In the genomic region with DNA sequence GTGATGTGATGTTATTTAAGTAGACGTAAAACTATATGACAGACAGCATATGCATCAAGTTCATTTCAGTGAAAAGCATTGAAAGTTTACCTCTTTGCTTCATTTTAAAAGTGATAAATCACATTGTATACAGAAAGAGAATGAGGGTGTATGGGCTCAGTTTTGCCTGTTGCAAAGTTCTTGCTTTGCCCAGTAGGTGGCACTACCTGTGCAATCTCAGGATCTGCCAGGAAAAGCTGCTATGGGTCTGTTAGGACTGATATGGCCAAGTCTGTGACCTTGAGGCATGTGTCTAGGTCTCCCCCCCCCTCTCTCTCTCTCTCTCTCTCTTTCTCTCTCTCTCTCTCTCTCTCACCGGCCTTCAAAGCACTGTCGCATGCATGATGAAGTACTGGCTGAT, we compare ENCODE assay signal across 8 mouse cellular contexts.
A peak's percentile ranks its signal among the peaks of the same experiment; 100 is the strongest.
DNase-seq lines count a peak whose midpoint lies in the region; ATAC-seq and TF ChIP-seq lines count a peak whose summit lies in the region.

No protein-coding gene starts in this region.

- 55% methylated on average over 3 of the region's 3 CpGs for WGBS in stomach, postnatal 0 days

- no peaks in the 10 kb centered on the region for H3K4me1 ChIP-seq in stomach, postnatal 0 days (replicated peaks; ENCODE audit: control insufficient read depth, insufficient read depth)

- TF ChIP-seq CTCF in stomach, postnatal 0 days (IDR thresholded peaks at IDR 0.05; ENCODE audit: low read depth), result peak; percentile 72

- no peaks in the 10 kb centered on the region for H3K36me3 ChIP-seq in stomach, postnatal 0 days (ENCODE audit: control insufficient read depth, insufficient read depth, low read length)

- no peak overlapping the region for H3K4me2 ChIP-seq in stomach, postnatal 0 days (replicated peaks; ENCODE audit: low read depth)

- H3K9ac ChIP-seq in stomach, postnatal 0 days (ENCODE audit: low read length), result no peak overlapping the region

- DNase-seq in cerebellum, postnatal 14 days, result peak; percentile 27 to 36
- no peak for DNase-seq in cerebellum, adult 11-12 months
- DNase-seq in lung, adult 18-20 months, result peak; percentile 2 to 3
- no peak for DNase-seq in lung, postnatal 4 days
- DNase-seq in brain, adult 2 months (ENCODE audit: low read depth, low spot score), result peak; percentile 46
- DNase-seq in kidney, postnatal 10 days, result peak; percentile 26
- peak; percentile 15 for DNase-seq in stomach, postnatal 0 days (ENCODE audit: low spot score)
- no peak for DNase-seq in B cell, adult 2 months

- ATAC-seq in stomach, postnatal 0 days (ENCODE audit: low FRiP score, low TSS enrichment), result no peak

- no peak overlapping the region for H3K4me3 ChIP-seq in stomach, postnatal 0 days (ENCODE audit: low read depth, low read length)

- H3K27ac ChIP-seq in stomach, postnatal 0 days (replicated peaks), result no peak overlapping the region

- no peak for TF ChIP-seq EP300 in stomach, postnatal 0 days (optimal IDR thresholded peaks at IDR 0.05)

- H3K9me3 ChIP-seq in stomach, postnatal 0 days (ENCODE audit: control insufficient read depth, low read length), result no peaks in the 10 kb centered on the region

- no peaks in the 10 kb centered on the region for H3K27me3 ChIP-seq in stomach, postnatal 0 days (ENCODE audit: control insufficient read depth, insufficient read depth, low read length)

Comparison
In these comparisons a context has a peak if more than half of its experiments do, and no peak if none do; other contexts are left out.
1. DNase-seq: peak in cerebellum, postnatal 14 days (2 of 2), lung, adult 18-20 months (2 of 2), brain, adult 2 months (single experiment), kidney, postnatal 10 days (single experiment) and stomach, postnatal 0 days (single experiment); none in cerebellum, adult 11-12 months (single experiment), lung, postnatal 4 days (0 of 2) and B cell, adult 2 months (0 of 2).